Mouse (Mus musculus): ENCODE measurements around the gene Phip. TPM values are rescaled to one million over a fixed set of nuclear protein-coding genes. Genes with fewer than 3 reads are reported as not detected.

The Phip gene
- total RNA-seq, 2 experiments from 2014 or later: 23.3 to 23.7 TPM

Other genes with a start within 250 kb of the Phip start
- 1 to 10 TPM; 1.4 to 2.0 TPM for gene Irak1bp1, start 146.0 kb downstream of the Phip start, total RNA-seq (2021)
- 10 to 100 TPM; 14.9 to 20.5 TPM for gene Hmgn3, start 171.2 kb upstream of the Phip start, total RNA-seq (2021)

Measured in gastrocnemius, postnatal 14 days (tissue).